Mouse (Mus musculus) embryonic facial prominence, embryonic 14.5 days (tissue): ENCODE data around the gene Ets1. TPM values are rescaled to one million over a fixed set of nuclear protein-coding genes. Genes with fewer than 3 reads are reported as not detected.

ENCODE experiments used
- ATAC-seq: fragments of 200-750 bp; cut with Nextera tagmentation; 2 replicates; pipeline ENCODE4 v1.8.0; 2017; ENCODE audit warnings: low read depth, moderate number of reproducible peaks, moderate TSS enrichment
- DNase-seq: peaks from one replicate; pipeline ENCODE4 v3.0.0-alpha.2; 2015; ENCODE audit warnings: low spot score
- H3K27ac ChIP-seq: fragments of 300-500 bp; sonication (generic); replicated peaks from 2 replicates; pipeline ENCODE4 v1.5.1; 2014; ENCODE audit warnings: low read depth, mild to moderate bottlenecking, low read length, moderate library complexity
- H3K27me3 ChIP-seq: fragments of 300-500 bp; sonication (generic); replicated peaks from 2 replicates; pipeline ENCODE4 v1.6.1; 2014; ENCODE audit warnings: low read length; ENCODE audit not compliant: control insufficient read depth, insufficient read depth
- H3K36me3 ChIP-seq: fragments of 300-500 bp; sonication (generic); 2 replicates; pipeline ENCODE4 v1.6.1; 2014; ENCODE audit warnings: low read length, mixed read lengths; ENCODE audit not compliant: control insufficient read depth, insufficient read depth
- H3K4me1 ChIP-seq: fragments of 300-500 bp; sonication (generic); 2 replicates; pipeline ENCODE4 v1.6.1; 2014; ENCODE audit warnings: antibody characterized with exemption, low read length; ENCODE audit not compliant: control insufficient read depth, insufficient read depth
- H3K4me2 ChIP-seq: fragments of 300-500 bp; sonication (generic); 2 replicates; pipeline ENCODE4 v1.6.1; 2014; ENCODE audit warnings: low read depth, mild to moderate bottlenecking, low read length, moderate library complexity, mixed read lengths
- H3K4me3 ChIP-seq: fragments of 300-500 bp; sonication (generic); 2 replicates; pipeline ENCODE4 v1.5.1; 2014; ENCODE audit warnings: low read depth, mild to moderate bottlenecking, low read length
- H3K9ac ChIP-seq: fragments of 300-500 bp; sonication (generic); 2 replicates; pipeline ENCODE4 v1.6.1; 2014; ENCODE audit warnings: low read depth, mild to moderate bottlenecking, low read length, moderate library complexity, mixed read lengths
- H3K9me3 ChIP-seq: fragments of 300-500 bp; sonication (generic); 2 replicates; pipeline ENCODE4 v1.6.1; 2016; ENCODE audit warnings: low read length; ENCODE audit not compliant: control insufficient read depth
- WGBS: fragments of 180-500 bp; shearing (Covaris S2); extraction: QIAGEN DNeasy Blood & Tissue Kit; methylation state at CpG from one replicate; pipeline ENCODE4 v1.1.7; 2014; 5-methylcytosine and 5-hydroxymethylcytosine counted together
- polyA plus RNA-seq: library from polyadenylated mRNA; unstranded; fragments of >200 nt; fragmentation: Nextera tagmentation; extraction: Ambion mirVana; gene quantifications from 2 replicates; pipeline ENCODE4 v1.2.1, GENCODE M21; 2014

Ets1 gene
- polyA plus RNA-seq, 1 experiment from 2014 or later, result 32.7 TPM

- WGBS, result 88% methylated on average over 6 of the region's 6 CpGs
- H3K4me1 ChIP-seq, result 0 out of 2 replicates have a peak, but pooled peaks cover 2% of the 10 kb centered on the region
Observed at GRCm38 (mm10) chr9:32746615-32747014, 110.6 kb downstream of the Ets1 start.

GRCm38 (mm10) chr9:32747624-32748023 is 111.6 kb downstream of the Ets1 start:
- no peak overlapping the region for H3K4me3 ChIP-seq
- H3K4me1 ChIP-seq, result 0 out of 2 replicates have a peak, but pooled peaks cover 2% of the 10 kb centered on the region
- H3K27ac ChIP-seq, result no peak overlapping the region
- ATAC-seq (no peak), DNase-seq (no peak)
- H3K27me3 ChIP-seq, result no peaks in the 10 kb centered on the region
- WGBS, result 83% methylated on average over 8 of the region's 8 CpGs
- H3K36me3 ChIP-seq, result peaks cover 16% of the 10 kb centered on the region; the same call in 1 of the 2 replicates
- H3K9me3 ChIP-seq, result no peaks in the 10 kb centered on the region
- no peak overlapping the region for H3K4me2 ChIP-seq
- H3K9ac ChIP-seq, result no peak overlapping the region

More at GRCm38 (mm10) chr9:32746615-32747014, 110.6 kb downstream of the Ets1 start:
- ATAC-seq, result no peak
- Histone ChIP-seq H3K9me3 (no peaks in the 10 kb centered on the region), H3K27ac (no peak overlapping the region), H3K4me2 (no peak overlapping the region), H3K9ac (no peak overlapping the region), H3K4me3 (no peak overlapping the region), H3K27me3 (no peaks in the 10 kb centered on the region), H3K36me3 (peaks cover 25% of the 10 kb centered on the region; the same call in 1 of the 2 replicates)
- no peak for DNase-seq

GRCm38 (mm10) chr9:32748552-32748951 is 112.5 kb downstream of the Ets1 start:
- Histone ChIP-seq H3K4me3 (no peak overlapping the region), H3K27ac (no peak overlapping the region), H3K27me3 (no peaks in the 10 kb centered on the region), H3K4me2 (no peak overlapping the region), H3K4me1 (no peaks in the 10 kb centered on the region), H3K9ac (no peak overlapping the region), H3K9me3 (no peaks in the 10 kb centered on the region), H3K36me3 (0 out of 2 replicates have a peak, but pooled peaks cover 12% of the 10 kb centered on the region)
- DNase-seq (no peak), ATAC-seq (no peak)
- 94% methylated on average over 5 of the region's 5 CpGs for WGBS

- ATAC-seq (0 out of 2 replicates have a peak, but pooled peaks have one; percentile 9), DNase-seq (peak; percentile 39)
- Histone ChIP-seq H3K9me3 (no peaks in the 10 kb centered on the region), H3K4me2 (no peak overlapping the region), H3K4me3 (no peak overlapping the region), H3K27me3 (no peaks in the 10 kb centered on the region), H3K27ac (no peak overlapping the region), H3K4me1 (no peaks in the 10 kb centered on the region), H3K36me3 (peaks cover 14% of the 10 kb centered on the region; the same call in 1 of the 2 replicates), H3K9ac (no peak overlapping the region)
- WGBS, result 82% methylated on average over 13 of the region's 13 CpGs
Observed at GRCm38 (mm10) chr9:32749721-32750480, 113.9 kb downstream of the Ets1 start.

- no peak overlapping the region for H3K27ac ChIP-seq
- ATAC-seq (no peak), DNase-seq (no peak)
- H3K9ac ChIP-seq, result no peak overlapping the region
- H3K27me3 ChIP-seq, result no peaks in the 10 kb centered on the region
- H3K4me2 ChIP-seq, result no peak overlapping the region
- no peak overlapping the region for H3K4me3 ChIP-seq
- 71% methylated on average over 5 of the region's 5 CpGs for WGBS
- no peaks in the 10 kb centered on the region for H3K9me3 ChIP-seq
- H3K36me3 ChIP-seq, result peaks cover 14% of the 10 kb centered on the region; the same call in 1 of the 2 replicates
- no peaks in the 10 kb centered on the region for H3K4me1 ChIP-seq
Observed at GRCm38 (mm10) chr9:32752602-32753001, 116.6 kb downstream of the Ets1 start.

- Histone ChIP-seq H3K4me3 (no peak overlapping the region), H3K4me2 (no peak overlapping the region), H3K27ac (no peak overlapping the region), H3K27me3 (no peaks in the 10 kb centered on the region), H3K9me3 (no peaks in the 10 kb centered on the region), H3K9ac (no peak overlapping the region), H3K36me3 (peaks cover 12% of the 10 kb centered on the region; the same call in 1 of the 2 replicates), H3K4me1 (peaks cover 6% of the 10 kb centered on the region; the same call in 1 of the 2 replicates)
- ATAC-seq (no peak), DNase-seq (no peak)
- WGBS, result 93% methylated on average over 15 of the region's 15 CpGs
Observed at GRCm38 (mm10) chr9:32754311-32754710, 118.3 kb downstream of the Ets1 start.

- no peak for ATAC-seq
- DNase-seq, result no peak
- Histone ChIP-seq H3K9ac (no peak overlapping the region), H3K4me2 (no peak overlapping the region), H3K36me3 (peaks cover 12% of the 10 kb centered on the region; the same call in 1 of the 2 replicates), H3K4me1 (peaks cover 6% of the 10 kb centered on the region; the same call in 1 of the 2 replicates), H3K4me3 (no peak overlapping the region), H3K27ac (no peak overlapping the region), H3K27me3 (no peaks in the 10 kb centered on the region), H3K9me3 (no peaks in the 10 kb centered on the region)
- 68% methylated on average over 2 of the region's 2 CpGs for WGBS
Observed at GRCm38 (mm10) chr9:32756002-32756401, 120.0 kb downstream of the Ets1 start.

- DNase-seq, result peak; percentile 66
- peak overlapping the region; percentile 19; the same call in 1 of the 2 replicates for H3K27ac ChIP-seq
Observed at GRCm38 (mm10) chr9:32758280-32758905, 122.4 kb downstream of the Ets1 start.

More at GRCm38 (mm10) chr9:32758280-32758905, 122.4 kb downstream of the Ets1 start:
- no peak overlapping the region for H3K4me2 ChIP-seq
- ATAC-seq, result no peak
- no peak overlapping the region for H3K4me3 ChIP-seq
- WGBS, result 50% methylated on average over 5 of the region's 5 CpGs
- peaks cover 10% of the 10 kb centered on the region; the same call in 1 of the 2 replicates for H3K36me3 ChIP-seq
- no peak overlapping the region for H3K9ac ChIP-seq
- H3K4me1 ChIP-seq, result peaks cover 6% of the 10 kb centered on the region; the same call in 1 of the 2 replicates
- no peaks in the 10 kb centered on the region for H3K27me3 ChIP-seq
- no peaks in the 10 kb centered on the region for H3K9me3 ChIP-seq
